Mouse (Mus musculus): Measurements from ENCODE around the gene Rnase9. TPM values are rescaled to one million over a fixed set of nuclear protein-coding genes. Genes with fewer than 3 reads are reported as not detected.

Rnase9 gene
- polyA plus RNA-seq, 2 experiments = not detected

- H3K27me3 ChIP-seq (ENCODE audit: control insufficient read depth, insufficient read depth, low read length) = no peaks in the 10 kb centered on the region
- no peak within 1 kb of the TSS for H3K4me3 ChIP-seq (ENCODE audit: insufficient read depth in 1 of 2, low read depth in 2 of 2, low read length in 2 of 2)
- H3K36me3 ChIP-seq (replicated peaks; ENCODE audit: control insufficient read depth, insufficient read depth, low read depth) = no peaks in the 10 kb centered on the region
- H3K27ac ChIP-seq = no peak within 1 kb of the TSS
- H3K4me2 ChIP-seq (ENCODE audit: low read depth) = no peak within 1 kb of the TSS
- TF ChIP-seq EP300 (IDR thresholded peaks at IDR 0.05; ENCODE audit: low read depth) (no peak), CTCF (IDR thresholded peaks at IDR 0.05; ENCODE audit: low read depth) (no peak)
- peaks cover 0 to 5% of the 10 kb centered on the region in 2 experiments; a peak in 1 of 4 replicates for H3K4me1 ChIP-seq (replicated peaks; ENCODE audit: control insufficient read depth in 2 of 2, insufficient read depth in 2 of 2, low read length in 1 of 2)
- ATAC-seq (ENCODE audit: insufficient read depth) (no peak), DNase-seq (ENCODE audit: low read depth in 3 of 3, low spot score in 3 of 3) (no peak)
- H3K9ac ChIP-seq (replicated peaks) = no peak within 1 kb of the TSS
- 63% methylated on average over 8 of the region's 8 CpGs for WGBS (ENCODE audit: insufficient replicate concordance)
- H3K9me3 ChIP-seq (ENCODE audit: control insufficient read depth, low read length) = no peaks in the 10 kb centered on the region
Observed at GRCm38 (mm10) chr14:51007152-51007801, 34.4 kb downstream of the Rnase9 start, which contains the start of gene Rnase10. Gene Rnase10 (plus strand): TSS chr14:51007751.

- H3K4me3 ChIP-seq (ENCODE audit: insufficient read depth in 1 of 2, low read depth in 2 of 2, low read length in 2 of 2) = no peak overlapping the region
- no peaks in the 10 kb centered on the region for H3K9me3 ChIP-seq (ENCODE audit: control insufficient read depth, low read length)
- no peak overlapping the region for H3K4me2 ChIP-seq (ENCODE audit: low read depth)
- no peaks in the 10 kb centered on the region for H3K36me3 ChIP-seq (replicated peaks; ENCODE audit: control insufficient read depth, insufficient read depth, low read depth)
- TF ChIP-seq EP300 (IDR thresholded peaks at IDR 0.05; ENCODE audit: low read depth) (no peak), CTCF (IDR thresholded peaks at IDR 0.05; ENCODE audit: low read depth) (no peak)
- ATAC-seq (ENCODE audit: insufficient read depth) (no peak), DNase-seq (ENCODE audit: low read depth in 3 of 3, low spot score in 3 of 3) (no peak)
- H3K27ac ChIP-seq = no peak overlapping the region
- no peak overlapping the region for H3K9ac ChIP-seq (replicated peaks)
- H3K4me1 ChIP-seq (replicated peaks; ENCODE audit: control insufficient read depth in 2 of 2, insufficient read depth in 2 of 2, low read length in 1 of 2) = peaks cover 0 to 6% of the 10 kb centered on the region in 2 experiments; a peak in 1 of 4 replicates
- 45% methylated on average over 2 of the region's 2 CpGs for WGBS (ENCODE audit: insufficient replicate concordance)
- H3K27me3 ChIP-seq (ENCODE audit: control insufficient read depth, insufficient read depth, low read length) = no peaks in the 10 kb centered on the region
Observed at GRCm38 (mm10) chr14:50997999-50998666, 43.5 kb downstream of the Rnase9 start.

- ATAC-seq (ENCODE audit: insufficient read depth) (no peak), DNase-seq (ENCODE audit: low read depth in 3 of 3, low spot score in 3 of 3) (no peak)
- no peak overlapping the region for H3K4me2 ChIP-seq (ENCODE audit: low read depth)
- H3K36me3 ChIP-seq (replicated peaks; ENCODE audit: control insufficient read depth, insufficient read depth, low read depth) = no peaks in the 10 kb centered on the region
- no peak overlapping the region for H3K27ac ChIP-seq
- peaks cover 0 to 6% of the 10 kb centered on the region in 2 experiments; a peak in 1 of 4 replicates for H3K4me1 ChIP-seq (replicated peaks; ENCODE audit: control insufficient read depth in 2 of 2, insufficient read depth in 2 of 2, low read length in 1 of 2)
- no peak overlapping the region for H3K4me3 ChIP-seq (ENCODE audit: insufficient read depth in 1 of 2, low read depth in 2 of 2, low read length in 2 of 2)
- no peak overlapping the region for H3K9ac ChIP-seq (replicated peaks)
- no peaks in the 10 kb centered on the region for H3K9me3 ChIP-seq (ENCODE audit: control insufficient read depth, low read length)
- no peak for TF ChIP-seq CTCF (IDR thresholded peaks at IDR 0.05; ENCODE audit: low read depth)
- no peak for TF ChIP-seq EP300 (IDR thresholded peaks at IDR 0.05; ENCODE audit: low read depth)
- 10% methylated on average over 3 of the region's 3 CpGs for WGBS (ENCODE audit: insufficient replicate concordance)
- no peaks in the 10 kb centered on the region for H3K27me3 ChIP-seq (ENCODE audit: control insufficient read depth, insufficient read depth, low read length)
Observed at GRCm38 (mm10) chr14:50997088-50997487, 44.6 kb downstream of the Rnase9 start.

GRCm38 (mm10) chr14:50991037-50991436, 50.6 kb downstream of the Rnase9 start:
- no peak overlapping the region for H3K4me2 ChIP-seq (ENCODE audit: low read depth)
- no peak overlapping the region for H3K27ac ChIP-seq
- no peak for DNase-seq (ENCODE audit: low read depth in 3 of 3, low spot score in 3 of 3)
- TF ChIP-seq EP300 (IDR thresholded peaks at IDR 0.05; ENCODE audit: low read depth) (no peak), CTCF (IDR thresholded peaks at IDR 0.05; ENCODE audit: low read depth) (no peak)
- WGBS (ENCODE audit: insufficient replicate concordance) = 58% methylated on average over 3 of the region's 3 CpGs
- no peaks in the 10 kb centered on the region for H3K4me1 ChIP-seq (replicated peaks; ENCODE audit: control insufficient read depth in 2 of 2, insufficient read depth in 2 of 2, low read length in 1 of 2)
- H3K9me3 ChIP-seq (ENCODE audit: control insufficient read depth, low read length) = no peaks in the 10 kb centered on the region
- H3K9ac ChIP-seq (replicated peaks) = no peak overlapping the region
- no peaks in the 10 kb centered on the region for H3K36me3 ChIP-seq (replicated peaks; ENCODE audit: control insufficient read depth, insufficient read depth, low read depth)
- no peak for ATAC-seq (ENCODE audit: insufficient read depth)
- no peaks in the 10 kb centered on the region for H3K27me3 ChIP-seq (ENCODE audit: control insufficient read depth, insufficient read depth, low read length)
- no peak overlapping the region for H3K4me3 ChIP-seq (ENCODE audit: insufficient read depth in 1 of 2, low read depth in 2 of 2, low read length in 2 of 2)

Other genes starting within 250 kb of the Rnase9 start
- not detected in 2 replicates for gene Ccnb1ip1, start 234.1 kb downstream of the Rnase9 start, polyA plus RNA-seq (2012; rRNA removed)
- not detected in 2 replicates for gene Ccnb1ip1, start 234.1 kb downstream of the Rnase9 start, polyA plus RNA-seq (2014; fragmentation: Nextera tagmentation; extraction: Ambion mirVana)
- 20.6 and 32.9 TPM in 2 replicates for gene Parp2, start 234.0 kb downstream of the Rnase9 start, polyA plus RNA-seq (2012; rRNA removed)
- gene Parp2, start 234.0 kb downstream of the Rnase9 start, polyA plus RNA-seq (2014; fragmentation: Nextera tagmentation; extraction: Ambion mirVana) = 31.3 and 35.9 TPM in 2 replicates
- gene Tep1, start 171.3 kb downstream of the Rnase9 start, polyA plus RNA-seq (2012; rRNA removed) = 1.5 and 2.2 TPM in 2 replicates
- gene Tep1, start 171.3 kb downstream of the Rnase9 start, polyA plus RNA-seq (2014; fragmentation: Nextera tagmentation; extraction: Ambion mirVana) = 3.0 and 4.1 TPM in 2 replicates
- 0.12 and 0.16 TPM in 2 replicates for gene Klhl33, start 144.4 kb downstream of the Rnase9 start, polyA plus RNA-seq (2012; rRNA removed)
- 0.08 and 0.15 TPM in 2 replicates for gene Klhl33, start 144.4 kb downstream of the Rnase9 start, polyA plus RNA-seq (2014; fragmentation: Nextera tagmentation; extraction: Ambion mirVana)
- 19.9 and 34.5 TPM in 2 replicates for gene Osgep, start 117.0 kb downstream of the Rnase9 start, polyA plus RNA-seq (2012; rRNA removed)
- gene Osgep, start 117.0 kb downstream of the Rnase9 start, polyA plus RNA-seq (2014; fragmentation: Nextera tagmentation; extraction: Ambion mirVana) = 54.8 and 59.7 TPM in 2 replicates
- 34.5 and 51.3 TPM in 2 replicates for gene Apex1, start 116.9 kb downstream of the Rnase9 start, polyA plus RNA-seq (2012; rRNA removed)
- gene Apex1, start 116.9 kb downstream of the Rnase9 start, polyA plus RNA-seq (2014; fragmentation: Nextera tagmentation; extraction: Ambion mirVana) = 85.7 and 90.8 TPM in 2 replicates
- 16.7 and 24.7 TPM in 2 replicates for gene Pip4p1, start 111.0 kb downstream of the Rnase9 start, polyA plus RNA-seq (2012; rRNA removed)
- 16.9 and 18.7 TPM in 2 replicates for gene Pip4p1, start 111.0 kb downstream of the Rnase9 start, polyA plus RNA-seq (2014; fragmentation: Nextera tagmentation; extraction: Ambion mirVana)
- 65.8 and 81.4 TPM in 2 replicates for gene Pnp, start 110.8 kb downstream of the Rnase9 start, polyA plus RNA-seq (2012; rRNA removed)
- 87.0 and 91.4 TPM in 2 replicates for gene Pnp, start 110.8 kb downstream of the Rnase9 start, polyA plus RNA-seq (2014; fragmentation: Nextera tagmentation; extraction: Ambion mirVana)
- 41.4 and 65.9 TPM in 2 replicates for gene Gm49342, start 97.4 kb downstream of the Rnase9 start, polyA plus RNA-seq (2012; rRNA removed)
- not detected in 2 replicates for gene Gm49342, start 97.4 kb downstream of the Rnase9 start, polyA plus RNA-seq (2014; fragmentation: Nextera tagmentation; extraction: Ambion mirVana)
- gene Pnp2, start 85.9 kb downstream of the Rnase9 start, polyA plus RNA-seq (2012; rRNA removed) = 6.5 and 9.8 TPM in 2 replicates
- gene Pnp2, start 85.9 kb downstream of the Rnase9 start, polyA plus RNA-seq (2014; fragmentation: Nextera tagmentation; extraction: Ambion mirVana) = 12.0 and 13.7 TPM in 2 replicates
- gene Rnase10, start 34.1 kb downstream of the Rnase9 start, polyA plus RNA-seq (2012; rRNA removed) = not detected in 2 replicates
- gene Rnase10, start 34.1 kb downstream of the Rnase9 start, polyA plus RNA-seq (2014; fragmentation: Nextera tagmentation; extraction: Ambion mirVana) = not detected in 2 replicates
- not detected in 2 replicates for gene Rnase11, start 8.3 kb upstream of the Rnase9 start, polyA plus RNA-seq (2012; rRNA removed)
- not detected in 2 replicates for gene Rnase11, start 8.3 kb upstream of the Rnase9 start, polyA plus RNA-seq (2014; fragmentation: Nextera tagmentation; extraction: Ambion mirVana)
- 0.69 and 0.95 TPM in 2 replicates for gene Rnase12, start 15.8 kb upstream of the Rnase9 start, polyA plus RNA-seq (2012; rRNA removed)
- gene Rnase12, start 15.8 kb upstream of the Rnase9 start, polyA plus RNA-seq (2014; fragmentation: Nextera tagmentation; extraction: Ambion mirVana) = 0.91 and 1.8 TPM in 2 replicates
- gene Olfr750, start 32.6 kb upstream of the Rnase9 start, polyA plus RNA-seq (2012; rRNA removed) = not detected in 2 replicates
- gene Olfr750, start 32.6 kb upstream of the Rnase9 start, polyA plus RNA-seq (2014; fragmentation: Nextera tagmentation; extraction: Ambion mirVana) = not detected in 2 replicates
- 12.8 and 15.0 TPM in 2 replicates for gene Rnase4, start 49.2 kb upstream of the Rnase9 start, polyA plus RNA-seq (2012; rRNA removed)
- gene Rnase4, start 49.2 kb upstream of the Rnase9 start, polyA plus RNA-seq (2014; fragmentation: Nextera tagmentation; extraction: Ambion mirVana) = 20.2 and 21.9 TPM in 2 replicates
- gene Ang, start 49.3 kb upstream of the Rnase9 start, polyA plus RNA-seq (2012; rRNA removed) = 3.3 and 3.4 TPM in 2 replicates
- gene Ang, start 49.3 kb upstream of the Rnase9 start, polyA plus RNA-seq (2014; fragmentation: Nextera tagmentation; extraction: Ambion mirVana) = 5.4 and 7.1 TPM in 2 replicates
- not detected in 2 replicates for gene Eddm3b, start 72.6 kb upstream of the Rnase9 start, polyA plus RNA-seq (2012; rRNA removed)
- gene Eddm3b, start 72.6 kb upstream of the Rnase9 start, polyA plus RNA-seq (2014; fragmentation: Nextera tagmentation; extraction: Ambion mirVana) = not detected in 2 replicates
- 1.9 and 2.8 TPM in 2 replicates for gene Rnase6, start 82.0 kb upstream of the Rnase9 start, polyA plus RNA-seq (2012; rRNA removed)
- gene Rnase6, start 82.0 kb upstream of the Rnase9 start, polyA plus RNA-seq (2014; fragmentation: Nextera tagmentation; extraction: Ambion mirVana) = 3.6 TPM in 2 replicates
- gene Rnase1, start 104.9 kb upstream of the Rnase9 start, polyA plus RNA-seq (2012; rRNA removed) = not detected in 2 replicates
- gene Rnase1, start 104.9 kb upstream of the Rnase9 start, polyA plus RNA-seq (2014; fragmentation: Nextera tagmentation; extraction: Ambion mirVana) = not detected in 2 replicates
- not detected in 2 replicates for gene Rnase2b, start 120.4 kb upstream of the Rnase9 start, polyA plus RNA-seq (2012; rRNA removed)
- gene Rnase2b, start 120.4 kb upstream of the Rnase9 start, polyA plus RNA-seq (2014; fragmentation: Nextera tagmentation; extraction: Ambion mirVana) = not detected in 2 replicates
- not detected in 2 replicates for gene Ang2, start 157.3 kb upstream of the Rnase9 start, polyA plus RNA-seq (2012; rRNA removed)
- not detected in 2 replicates for gene Ang2, start 157.3 kb upstream of the Rnase9 start, polyA plus RNA-seq (2014; fragmentation: Nextera tagmentation; extraction: Ambion mirVana)
- gene Ear14, start 161.5 kb upstream of the Rnase9 start, polyA plus RNA-seq (2012; rRNA removed) = not detected in 2 replicates
- gene Ear14, start 161.5 kb upstream of the Rnase9 start, polyA plus RNA-seq (2014; fragmentation: Nextera tagmentation; extraction: Ambion mirVana) = not detected in 2 replicates
- not detected in 2 replicates for gene Rnase2a, start 214.2 kb upstream of the Rnase9 start, polyA plus RNA-seq (2012; rRNA removed)
- gene Rnase2a, start 214.2 kb upstream of the Rnase9 start, polyA plus RNA-seq (2014; fragmentation: Nextera tagmentation; extraction: Ambion mirVana) = not detected in 2 replicates